ENCODE assay signal across 22 mouse cellular contexts in the genomic region with DNA sequence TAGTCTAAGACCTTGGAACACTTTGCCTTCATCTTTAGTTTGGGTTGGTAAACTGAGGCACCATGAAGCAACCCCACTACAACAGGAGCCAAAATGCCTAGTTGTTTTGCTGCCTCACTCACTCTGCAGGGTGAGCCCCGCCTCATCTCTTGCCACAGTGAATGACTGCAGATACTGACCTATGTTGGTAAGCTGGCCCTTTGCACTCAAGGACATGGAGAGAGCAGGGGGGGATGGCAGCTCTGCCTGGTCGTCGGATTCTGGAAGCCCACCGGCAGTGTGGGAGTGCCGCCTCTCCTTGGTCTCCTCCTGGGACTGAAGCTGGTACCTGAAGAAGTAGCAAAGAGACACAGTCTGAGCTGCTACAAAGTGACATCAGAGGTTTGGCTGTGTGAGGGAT. TPM values are rescaled to one million over a fixed set of nuclear protein-coding genes. Genes with fewer than 3 reads are reported as not detected.
DNase-seq lines count a peak whose midpoint lies in the region; ATAC-seq lines count a peak whose summit lies in the region.
"Had no signal": no experiment of that assay in that cellular context is flagged by ENCODE, and none has a peak within 500 bp of the region (broad histone marks: within the 10 kb centered on the region; RNA-seq: fewer than 3 reads in every experiment).

No protein-coding gene starts in this region.

- peak overlapping the region; percentile 33 for H3K4me3 ChIP-seq in erythroblast, embryonic 14.5 days (replicated peaks)
- H3K4me3 ChIP-seq in hindbrain, embryonic 15.5 days = no peak overlapping the region
- H3K4me3 ChIP-seq in hindbrain, embryonic 16.5 days (ENCODE audit: low read length) = no peak overlapping the region
- H3K4me3 ChIP-seq: embryonic facial prominence, embryonic 10.5 days; embryonic facial prominence, embryonic 12.5 days; forebrain, embryonic 13.5 days; forebrain, embryonic 15.5 days had no signal

- no peaks in the 10 kb centered on the region; the same call in 1 of the 2 replicates for H3K36me3 ChIP-seq in erythroblast, embryonic 14.5 days (ENCODE audit: control insufficient read depth)
- peaks cover 89% of the 10 kb centered on the region for H3K36me3 ChIP-seq in hindbrain, embryonic 15.5 days
- H3K36me3 ChIP-seq in hindbrain, embryonic 16.5 days (ENCODE audit: control insufficient read depth, insufficient read depth, low read length) = peaks cover 40% of the 10 kb centered on the region
- H3K36me3 ChIP-seq: G1E had no signal

- H3K4me2 ChIP-seq in hindbrain, embryonic 15.5 days = no peak overlapping the region
- no peak overlapping the region for H3K4me2 ChIP-seq in hindbrain, embryonic 16.5 days (ENCODE audit: low read length)
- H3K4me2 ChIP-seq: embryonic facial prominence, embryonic 12.5 days; forebrain, embryonic 13.5 days; forebrain, embryonic 15.5 days had no signal

- no peak overlapping the region for H3K9ac ChIP-seq in hindbrain, embryonic 15.5 days
- H3K9ac ChIP-seq in hindbrain, embryonic 16.5 days (ENCODE audit: low read depth, low read length) = no peak overlapping the region
- H3K9ac ChIP-seq: embryonic facial prominence, embryonic 12.5 days; forebrain, embryonic 13.5 days; forebrain, embryonic 15.5 days; forebrain, postnatal 0 days had no signal

- intact Hi-C loops in heart, postnatal 10 days (cut with DNase I) = no loop called here

- H3K27me3 ChIP-seq in erythroblast, embryonic 14.5 days (ENCODE audit: control insufficient read depth) = no peaks in the 10 kb centered on the region
- H3K27me3 ChIP-seq in hindbrain, embryonic 15.5 days = no peaks in the 10 kb centered on the region
- H3K27me3 ChIP-seq in hindbrain, embryonic 16.5 days (replicated peaks; ENCODE audit: control insufficient read depth, insufficient read depth, low read length) = no peaks in the 10 kb centered on the region
- H3K27me3 ChIP-seq: embryonic facial prominence, embryonic 12.5 days; forebrain, embryonic 13.5 days; forebrain, embryonic 15.5 days; Patski had no signal

- 94% methylated on average over 5 of the region's 5 CpGs for WGBS in hindbrain, embryonic 15.5 days
- 96% methylated on average over 5 of the region's 5 CpGs for WGBS in hindbrain, embryonic 16.5 days

- no peak overlapping the region for H3K27ac ChIP-seq in hindbrain, embryonic 15.5 days (replicated peaks)
- H3K27ac ChIP-seq in hindbrain, embryonic 16.5 days (ENCODE audit: low read depth, low read length) = no peak overlapping the region
- H3K27ac ChIP-seq: embryonic facial prominence, embryonic 10.5 days; embryonic facial prominence, embryonic 12.5 days; forebrain, embryonic 13.5 days; forebrain, embryonic 15.5 days had no signal

- no peaks in the 10 kb centered on the region for H3K9me3 ChIP-seq in erythroblast, embryonic 14.5 days (ENCODE audit: control insufficient read depth, low read length)
- H3K9me3 ChIP-seq in hindbrain, embryonic 15.5 days = no peaks in the 10 kb centered on the region
- no peaks in the 10 kb centered on the region for H3K9me3 ChIP-seq in hindbrain, embryonic 16.5 days (ENCODE audit: control insufficient read depth, low read length)
- H3K9me3 ChIP-seq: embryonic facial prominence, embryonic 10.5 days; embryonic facial prominence, embryonic 12.5 days; forebrain, embryonic 13.5 days; forebrain, embryonic 15.5 days; G1E had no signal

- ATAC-seq in erythroblast, adult 5-6 weeks (replicated peaks; ENCODE audit: low FRiP score, poor library complexity, severe bottlenecking) = no peak
- ATAC-seq in hindbrain, embryonic 15.5 days (ENCODE audit: low FRiP score, low read depth) = 0 out of 2 replicates have a peak, but pooled peaks have one; percentile 24
- ATAC-seq in hindbrain, embryonic 16.5 days = no peak
- ATAC-seq: activated CD4-positive, CD25-positive, alpha-beta regulatory T cell, adult 4 months; forebrain, embryonic 13.5 days; forebrain, embryonic 15.5 days; forebrain, postnatal 0 days had no signal

- H3K4me1 ChIP-seq in erythroblast, embryonic 14.5 days (ENCODE audit: control insufficient read depth) = peaks cover 21% of the 10 kb centered on the region
- no peaks in the 10 kb centered on the region for H3K4me1 ChIP-seq in hindbrain, embryonic 15.5 days (replicated peaks)
- H3K4me1 ChIP-seq in hindbrain, embryonic 16.5 days (ENCODE audit: control insufficient read depth, insufficient read depth, low read depth, low read length) = no peaks in the 10 kb centered on the region
- H3K4me1 ChIP-seq: forebrain, embryonic 13.5 days; forebrain, embryonic 15.5 days had no signal

- DNase-seq in heart, adult 11 months = peak; percentile 90
- DNase-seq in heart, postnatal 10 days = no peak
- peak; percentile 39 for DNase-seq in 3134 (ENCODE audit: extremely low read depth, insufficient read length, low spot score)
- no peak for DNase-seq in layer of hippocampus, adult 9-10 months (ENCODE audit: low spot score)
- DNase-seq: adrenal gland, adult 8-10 months; cerebellum, adult 11-12 months; cerebellum, adult 2 months; cerebellum, adult 9-10 months; cerebellum, postnatal 10 days; cerebellum, postnatal 25 days; forebrain, postnatal 0 days had no signal

RNA-seq across cellular contexts. Expression of gene Ipo9, which starts 37.2 kb away (rescaled TPM):
- 0.55 and 0.62 TPM in 2 replicates for polyA plus RNA-seq in erythroblast, embryonic 14.5 days (2012)
- 7.7 and 11.0 TPM in 2 replicates for total RNA-seq in erythroblast, adult 5-6 weeks (2015; ENCODE audit: low replicate concordance)
- 13.4 and 17.2 TPM in 2 replicates for total RNA-seq in erythroblast, adult 5-6 weeks (2017; ENCODE audit: low replicate concordance)
- total RNA-seq in heart, postnatal 10 days (2021) = 10 to 100 TPM; 71.1 to 71.3 TPM
- polyA plus RNA-seq in hindbrain, embryonic 15.5 days (2015; fragmentation: Nextera tagmentation; extraction: Ambion mirVana) = 109 and 118 TPM in 2 replicates
- 102 and 109 TPM in 2 replicates for polyA plus RNA-seq in hindbrain, embryonic 16.5 days (2015; fragmentation: Nextera tagmentation; extraction: Ambion mirVana)

Comparison
In these comparisons a context has a peak if more than half of its experiments do, and no peak if none do; other contexts are left out.
1. DNase-seq: peak in heart, adult 11 months (single experiment) and 3134 (single experiment); none in heart, postnatal 10 days (0 of 2) and layer of hippocampus, adult 9-10 months (single experiment).
2. RNA of gene Ipo9, which starts 37.2 kb away (polyA plus RNA-seq): 109 to 118 TPM in hindbrain, embryonic 15.5 days and 102 to 109 TPM in hindbrain, embryonic 16.5 days; 0.55 to 0.62 TPM in erythroblast, embryonic 14.5 days; every median in the first group is over 10 times any median in the second.